Mouse (Mus musculus) megakaryocyte progenitor cell, adult 5-6 weeks (primary cell): ENCODE measurements around the gene Olfr43. TPM values are rescaled to one million over a fixed set of nuclear protein-coding genes. Genes with fewer than 3 reads are reported as not detected.

Experiments used
- ATAC-seq: replicated peaks from 2 replicates; pipeline ENCODE4 v1.8.0; 2016; ENCODE audit warnings: mild to moderate bottlenecking, moderate TSS enrichment, inconsistent platforms; ENCODE audit not compliant: poor library complexity
- total RNA-seq, 2 experiments: library from RNA; stranded (forward) in 1 of 2; stranded (reverse) in 1 of 2; fragments of 157-497, 149-512 nt in 1 of 2; fragments of 200-1000 nt in 1 of 2; gene quantifications; 2 replicates each; pipeline versions ENCODE4 v1.2.3 to v1.2.4; 2015 to 2017

Gene Olfr43
- not detected in 2 replicates for total RNA-seq (2015)
- not detected in 2 replicates for total RNA-seq (2017)

GRCm38 (mm10) chr11:74211279-74211678 lies at the start of gene Olfr43:
Olfr43 (minus strand) TSS chr11:74211379.
- no peak for ATAC-seq

- no peak for ATAC-seq
These were observed 48.3 kb upstream of the Olfr43 start, which contains the start of gene Olfr406 for GRCm38 (mm10) chr11:74259508-74259907. Olfr406 (plus strand) TSS chr11:74259808.

- ATAC-seq: no peak
These were observed 30.0 kb upstream of the Olfr43 start for GRCm38 (mm10) chr11:74241201-74241600.

GRCm38 (mm10) chr11:74185949-74186348 lies 25.2 kb downstream of the Olfr43 start, which contains the start of gene Olfr403:
Olfr403 (plus strand) TSS chr11:74186249.
- ATAC-seq: no peak

GRCm38 (mm10) chr11:74183745-74184144 lies 27.4 kb downstream of the Olfr43 start:
- ATAC-seq: no peak

GRCm38 (mm10) chr11:74183168-74183567 lies 28.0 kb downstream of the Olfr43 start:
- no peak for ATAC-seq

GRCm38 (mm10) chr11:74168771-74169170 lies 42.4 kb downstream of the Olfr43 start:
- ATAC-seq: no peak

Other genes starting within 250 kb of the Olfr43 start
- not detected in 2 replicates for gene Olfr398, start 221.0 kb downstream of the Olfr43 start, total RNA-seq (2015)
- not detected in 2 replicates for gene Olfr398, start 221.0 kb downstream of the Olfr43 start, total RNA-seq (2017)
- not detected in 2 replicates for gene Olfr139, start 154.8 kb downstream of the Olfr43 start, total RNA-seq (2015)
- gene Olfr139, start 154.8 kb downstream of the Olfr43 start, total RNA-seq (2017): not detected in 2 replicates
- not detected in 2 replicates for gene Olfr399, start 154.8 kb downstream of the Olfr43 start, total RNA-seq (2015)
- gene Olfr399, start 154.8 kb downstream of the Olfr43 start, total RNA-seq (2017): not detected in 2 replicates
- gene Zfp616, start 141.4 kb downstream of the Olfr43 start, total RNA-seq (2015): not detected in 2 replicates
- not detected in 2 replicates for gene Zfp616, start 141.4 kb downstream of the Olfr43 start, total RNA-seq (2017)
- not detected in 2 replicates for gene Olfr401, start 97.7 kb downstream of the Olfr43 start, total RNA-seq (2015)
- gene Olfr401, start 97.7 kb downstream of the Olfr43 start, total RNA-seq (2017): not detected in 2 replicates
- gene Olfr402, start 57.9 kb downstream of the Olfr43 start, total RNA-seq (2015): not detected in 2 replicates
- gene Olfr402, start 57.9 kb downstream of the Olfr43 start, total RNA-seq (2017): not detected in 2 replicates
- not detected in 2 replicates for gene Olfr403, start 25.1 kb downstream of the Olfr43 start, total RNA-seq (2015)
- gene Olfr403, start 25.1 kb downstream of the Olfr43 start, total RNA-seq (2017): not detected in 2 replicates
- not detected in 2 replicates for gene Olfr406, start 48.4 kb upstream of the Olfr43 start, total RNA-seq (2015)
- gene Olfr406, start 48.4 kb upstream of the Olfr43 start, total RNA-seq (2017): not detected in 2 replicates
- gene Olfr59, start 72.4 kb upstream of the Olfr43 start, total RNA-seq (2015): not detected in 2 replicates
- gene Olfr59, start 72.4 kb upstream of the Olfr43 start, total RNA-seq (2017): not detected in 2 replicates
- gene Olfr410, start 126.7 kb upstream of the Olfr43 start, total RNA-seq (2015): not detected in 2 replicates
- not detected in 2 replicates for gene Olfr410, start 126.7 kb upstream of the Olfr43 start, total RNA-seq (2017)
- not detected in 2 replicates for gene Olfr411, start 141.3 kb upstream of the Olfr43 start, total RNA-seq (2015)
- not detected in 2 replicates for gene Olfr411, start 141.3 kb upstream of the Olfr43 start, total RNA-seq (2017)
- gene Olfr412, start 150.7 kb upstream of the Olfr43 start, total RNA-seq (2015): not detected in 2 replicates
- gene Olfr412, start 150.7 kb upstream of the Olfr43 start, total RNA-seq (2017): not detected in 2 replicates